Mouse (Mus musculus) ovary, adult 10 weeks (tissue): ENCODE data around the gene Cnn3. TPM values are rescaled to one million over a fixed set of nuclear protein-coding genes. Genes with fewer than 3 reads are reported as not detected.

Experiments used
- polyA plus RNA-seq: library from polyadenylated mRNA; stranded (reverse); fragments of 350-450 nt; fragmentation: Illumina TruSeq; extraction: RNeasy Lipid Tissue Mini Kit (QIAGEN cat#74804); gene quantifications from one replicate; pipeline ENCODE4 v1.2.3, GENCODE M21; 2014

The Cnn3 gene
- polyA plus RNA-seq, result 503 TPM

DNA sequence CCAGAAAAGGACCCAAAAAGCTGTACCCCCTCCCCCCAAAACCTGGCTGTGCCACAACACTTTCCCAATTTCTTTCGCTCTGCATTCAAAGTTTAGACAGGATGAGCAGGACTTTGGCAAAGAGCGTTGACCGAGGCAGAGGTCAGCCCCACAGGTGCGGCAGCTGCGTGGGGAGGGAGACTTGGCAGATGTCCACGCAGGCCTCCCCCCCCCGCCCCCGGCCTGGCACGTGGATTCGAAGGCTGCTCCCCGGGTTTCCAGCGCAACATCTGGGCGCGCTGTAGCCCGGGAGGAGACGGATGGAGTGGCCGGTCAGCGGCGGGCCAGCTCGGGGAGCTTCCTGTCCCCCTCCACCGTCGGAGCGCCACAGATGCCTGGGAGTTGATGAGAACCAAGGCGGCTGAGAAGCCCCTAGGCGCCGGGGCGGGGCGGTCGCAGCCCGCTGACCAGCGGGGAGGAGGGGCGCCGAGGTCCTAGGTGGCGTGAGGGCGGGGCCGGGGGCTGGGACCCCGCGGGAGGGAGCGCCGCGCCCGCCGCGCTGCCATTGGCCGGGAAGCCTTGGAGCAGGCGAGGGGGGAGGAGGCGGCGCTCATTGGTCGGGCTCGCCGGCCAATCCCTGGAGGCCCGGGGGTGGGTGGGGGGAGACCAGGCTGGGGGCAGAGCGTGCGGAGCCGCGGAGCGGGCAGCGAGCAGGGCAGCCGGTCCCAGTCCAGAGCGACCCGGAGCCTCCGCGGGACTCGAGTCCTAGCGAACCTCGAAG, at the start of gene Cnn3:
Gene Cnn3 (plus strand): TSS at position 637 of the 760 bp plus-strand sequence.

Other genes with a start within 250 kb of the Cnn3 start
- 22.7 TPM for gene Tmem56, start 143.4 kb upstream of the Cnn3 start, polyA plus RNA-seq
- 43.4 TPM for gene Alg14, start 134.7 kb upstream of the Cnn3 start, polyA plus RNA-seq
- gene Slc44a3, start 105.9 kb downstream of the Cnn3 start, polyA plus RNA-seq, result 61.0 TPM
- not detected for gene 4930432M17Rik, start 244.3 kb downstream of the Cnn3 start, polyA plus RNA-seq